Mouse (Mus musculus) cerebellum, postnatal 10 days (tissue): ENCODE data around the gene Esp6.
"Not testable (repeated sequence)": the region's sequence is repeated elsewhere in the genome, so short reads cannot be mapped to it uniquely, and the experiment has no call there.

Experiments used
- DNase-seq, 2 experiments: peaks; one replicate each; pipeline ENCODE4 v3.0.0; 2021; ENCODE audit warnings: mixed read lengths in 2 of 2

Esp6 gene

DNA sequence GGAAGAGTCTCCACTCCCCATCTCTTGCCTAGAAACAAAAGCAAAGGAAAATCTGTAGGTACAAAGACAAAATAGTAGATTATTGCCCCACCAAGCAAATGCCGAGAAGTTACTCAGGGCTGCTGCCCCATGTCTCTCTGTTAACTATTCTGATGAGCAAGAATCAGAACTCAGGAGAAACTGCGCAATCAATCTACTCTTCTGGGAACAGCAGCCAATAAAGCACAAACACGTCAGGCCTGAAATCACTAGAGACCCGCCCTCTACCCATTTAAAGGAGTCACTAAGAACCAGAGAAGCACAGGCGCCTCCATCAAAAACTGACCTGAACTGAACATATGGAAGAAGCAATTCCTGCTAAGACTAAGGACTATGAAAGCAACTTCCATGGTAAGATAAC is at the start of gene Esp6:
Esp6 (plus strand) TSS at position 301 of the 400 bp plus-strand sequence.
- DNase-seq = no peak

- no peak for DNase-seq
Measured at GRCm38 (mm10) chr17:40519818-40520217, 41.5 kb upstream of the Esp6 start, which contains the start of gene Esp8. Gene Esp8 (plus strand): TSS chr17:40520022.

GRCm38 (mm10) chr17:40529813-40530212 is 31.5 kb upstream of the Esp6 start:
- DNase-seq = no peak

DNA sequence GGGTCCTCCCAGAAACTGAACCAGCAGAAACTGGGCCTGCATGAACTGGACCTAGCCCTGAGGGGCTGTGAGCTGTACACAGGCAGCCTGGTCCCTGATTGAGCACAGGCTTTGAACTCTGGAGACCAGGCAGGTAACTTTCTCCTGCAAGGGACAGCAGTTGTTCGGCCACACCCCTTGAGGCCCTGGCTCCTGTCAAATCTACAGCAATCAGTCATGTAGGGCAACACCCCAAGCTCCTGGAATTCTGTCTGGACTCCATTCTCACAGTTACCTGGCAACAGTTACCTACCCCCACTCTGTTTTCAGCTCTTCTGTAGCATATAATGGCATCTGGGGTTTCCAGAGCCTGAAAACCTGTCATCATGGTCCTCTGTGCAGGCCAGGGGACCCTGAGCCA is 30.2 kb upstream of the Esp6 start:
- no peak for DNase-seq

DNA sequence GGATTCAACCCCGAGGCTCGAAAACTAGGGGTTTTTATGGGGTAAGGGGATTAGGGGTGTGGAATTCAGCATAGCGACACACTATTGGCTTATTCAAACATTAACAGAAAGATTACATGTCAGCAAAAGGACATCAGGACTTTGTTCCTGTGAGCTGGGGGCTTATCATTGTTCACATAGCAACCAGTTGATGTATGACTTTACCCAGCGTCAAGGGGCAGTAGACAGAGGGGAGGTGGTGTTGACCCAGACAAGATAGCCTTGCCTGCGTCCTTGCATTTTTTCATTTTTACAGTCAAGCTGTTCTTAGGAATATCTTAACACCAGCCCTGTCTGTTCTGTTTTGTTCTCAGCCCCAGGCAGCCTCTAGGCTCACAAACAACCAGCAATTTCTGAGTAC is 14.3 kb upstream of the Esp6 start:
- DNase-seq = not testable (repeated sequence)

DNA sequence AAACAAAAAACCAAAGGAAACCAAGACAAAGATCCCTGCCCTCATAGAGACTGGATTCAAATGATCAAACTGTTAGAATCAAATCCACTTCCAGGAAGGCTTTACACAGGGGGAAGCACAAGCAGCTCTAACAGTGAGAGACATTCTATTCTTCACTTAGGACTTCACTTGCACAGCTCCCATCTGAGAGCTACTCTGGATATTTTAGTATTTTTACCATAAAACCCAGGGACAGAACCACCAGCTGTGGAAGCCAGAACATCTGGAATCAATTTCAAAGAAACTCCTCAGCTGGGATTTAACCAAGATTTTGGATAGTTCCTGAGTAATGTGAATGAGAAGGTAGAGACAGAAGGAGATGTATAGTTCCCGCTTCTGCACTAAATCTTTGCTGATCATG is 7.8 kb upstream of the Esp6 start:
- no peak for DNase-seq

DNA sequence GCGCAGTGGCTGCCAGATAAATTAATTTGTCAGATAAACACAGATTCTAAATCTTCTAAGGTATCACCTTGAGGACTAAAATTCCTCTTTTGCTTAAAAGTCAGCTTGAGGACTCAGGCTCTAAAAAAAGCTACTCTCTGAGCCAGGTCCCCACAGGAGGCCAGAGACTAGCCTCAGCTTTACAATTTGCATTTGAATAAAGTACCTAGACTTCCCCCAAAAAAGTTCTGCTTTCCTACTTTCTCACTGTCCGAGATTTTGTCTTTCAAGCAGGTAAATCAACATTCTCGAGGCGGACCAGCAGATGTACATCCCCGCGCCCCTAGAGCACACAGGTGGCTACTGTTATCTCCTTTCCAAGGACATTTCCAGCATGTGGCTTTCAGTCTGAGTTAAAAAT is 22.6 kb downstream of the Esp6 start:
- DNase-seq = not testable (repeated sequence)

DNA sequence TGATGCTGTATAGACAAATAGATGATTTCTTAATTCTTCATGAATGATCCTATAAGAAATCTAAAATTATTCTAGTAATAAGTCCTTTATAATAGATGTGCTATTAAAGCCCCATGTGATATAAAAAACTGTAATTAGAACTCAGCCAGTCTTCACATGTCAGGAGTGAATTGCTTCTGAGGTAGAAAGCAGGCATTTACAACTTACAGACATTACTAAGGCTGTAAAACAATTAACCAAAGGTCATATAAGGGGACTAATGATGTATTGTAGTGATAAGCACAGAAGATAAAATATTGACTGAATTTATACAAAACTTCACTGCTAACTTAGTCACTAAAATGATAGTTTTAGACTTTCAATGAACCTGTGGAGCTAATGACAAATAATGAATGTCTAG is 30.0 kb downstream of the Esp6 start:
- no peak for DNase-seq

GRCm38 (mm10) chr17:40598294-40598693 is 37.0 kb downstream of the Esp6 start, which contains the start of gene Esp4:
Gene Esp4 (plus strand): TSS chr17:40598594.
- DNase-seq = no peak
